Mouse (Mus musculus) kidney, adult 2 months (tissue): ENCODE measurements around the gene Gbp2b. TPM values are rescaled to one million over a fixed set of nuclear protein-coding genes. Genes with fewer than 3 reads are reported as not detected.
"Not testable (repeated sequence)": the region's sequence is repeated elsewhere in the genome, so short reads cannot be mapped to it uniquely, and the experiment has no call there.

Experiments used
- DNase-seq: peaks from one replicate; pipeline ENCODE4 v3.0.0; 2021
- H3K27ac ChIP-seq: fragments of 200-500 bp; 2 replicates; pipeline ENCODE4 v1.5.1; 2012; ENCODE audit warnings: low read depth, low read length, control low read depth, inconsistent platforms; ENCODE audit not compliant: insufficient read depth
- H3K27me3 ChIP-seq: fragments of 200-500 bp; replicated peaks from 2 replicates; pipeline ENCODE4 v1.6.1; 2012; ENCODE audit warnings: mild to moderate bottlenecking, moderate library complexity, low read length, inconsistent platforms; ENCODE audit not compliant: control insufficient read depth, insufficient read depth
- H3K36me3 ChIP-seq: fragments of 200-500 bp; 2 replicates; pipeline ENCODE4 v1.6.1; 2012; ENCODE audit warnings: mild to moderate bottlenecking, moderate library complexity, low read length, inconsistent platforms; ENCODE audit not compliant: control insufficient read depth, insufficient read depth
- H3K4me1 ChIP-seq: fragments of 200-500 bp; 2 replicates; pipeline ENCODE4 v1.6.1; 2011; ENCODE audit warnings: low read length; ENCODE audit not compliant: control insufficient read depth, insufficient read depth
- H3K4me3 ChIP-seq: fragments of 200-500 bp; 2 replicates; pipeline ENCODE4 v1.5.1; 2011; ENCODE audit warnings: mild to moderate bottlenecking, low read depth, low read length, control low read depth; ENCODE audit not compliant: insufficient read depth
- CTCF ChIP-seq: fragments of 200-500 bp; conservative IDR thresholded peaks from 2 replicates; pipeline ENCODE4 v1.5.1; 2011; ENCODE audit warnings: low read depth, mild to moderate bottlenecking, control low read depth, low read length, moderate library complexity, mixed read lengths; ENCODE audit not compliant: insufficient read depth, insufficient read length
- POLR2A ChIP-seq: fragments of 200-500 bp; IDR thresholded peaks from one replicate; pipeline ENCODE4 v1.6.1; 2011; ENCODE audit warnings: low read depth, low read length, control low read depth
- WGBS: fragments of 180-500 bp; shearing (Covaris S2); methylation state at CpG from one replicate; pipeline ENCODE4 v1.1.7; 2018; 5-methylcytosine and 5-hydroxymethylcytosine counted together
- polyA plus RNA-seq: library from polyadenylated mRNA; depleted of rRNA; stranded (reverse); fragments of >200 nt; gene quantifications from 2 replicates; pipeline ENCODE4 v1.2.3, GENCODE M21; 2012; rRNA removed

The Gbp2b gene
- polyA plus RNA-seq, 1 experiment: 0.27 TPM

DNA sequence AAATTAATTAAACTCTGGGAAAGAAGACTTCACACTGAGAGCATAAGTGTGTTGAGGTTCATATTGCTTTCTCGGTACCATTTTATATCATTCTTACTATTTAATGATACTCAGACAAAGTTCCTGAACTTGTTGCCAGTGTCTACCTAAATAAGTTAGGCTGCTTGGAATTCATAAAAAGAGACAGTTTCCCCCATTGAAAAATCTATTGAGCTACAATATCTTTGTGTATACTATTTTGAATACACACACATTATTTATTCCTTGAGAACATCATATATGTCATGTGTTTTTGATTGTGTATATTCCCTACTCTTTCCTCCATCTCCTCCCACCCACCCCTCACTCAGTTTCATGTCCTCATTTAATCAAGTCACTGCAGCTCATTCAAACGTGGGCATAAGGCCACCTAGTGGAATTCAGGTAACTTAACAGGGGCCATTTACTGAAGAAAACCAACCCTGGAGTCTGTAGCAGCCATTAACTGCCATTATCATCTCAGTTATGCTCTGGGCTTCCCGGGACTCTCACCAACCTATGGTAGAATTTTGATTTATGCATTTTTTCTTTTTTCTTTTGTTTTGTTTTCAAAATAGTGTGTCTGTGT, 26.4 kb downstream of the Gbp2b start:
- Histone ChIP-seq H3K27me3 (no peaks in the 10 kb centered on the region), H3K27ac (peak overlapping the region; percentile 76), H3K36me3 (no peaks in the 10 kb centered on the region), H3K4me3 (peak overlapping the region; percentile 60), H3K4me1 (no peaks in the 10 kb centered on the region)
- no peak for TF ChIP-seq POLR2A
- peak; percentile 21; the same call in 1 of the 2 replicates for TF ChIP-seq CTCF
- peak; percentile 33 for DNase-seq
- WGBS: 43% methylated on average over 3 of the region's 3 CpGs

- Histone ChIP-seq H3K27me3 (no peaks in the 10 kb centered on the region), H3K4me3 (no peak overlapping the region), H3K27ac (no peak overlapping the region), H3K4me1 (no peaks in the 10 kb centered on the region), H3K36me3 (no peaks in the 10 kb centered on the region)
- no peak for TF ChIP-seq CTCF
- TF ChIP-seq POLR2A: no peak
- peak; percentile 39 for DNase-seq
- WGBS: 46% methylated on average over 8 of the region's 8 CpGs
Measured at GRCm38 (mm10) chr3:142630385-142630784, 35.7 kb downstream of the Gbp2b start.

DNA sequence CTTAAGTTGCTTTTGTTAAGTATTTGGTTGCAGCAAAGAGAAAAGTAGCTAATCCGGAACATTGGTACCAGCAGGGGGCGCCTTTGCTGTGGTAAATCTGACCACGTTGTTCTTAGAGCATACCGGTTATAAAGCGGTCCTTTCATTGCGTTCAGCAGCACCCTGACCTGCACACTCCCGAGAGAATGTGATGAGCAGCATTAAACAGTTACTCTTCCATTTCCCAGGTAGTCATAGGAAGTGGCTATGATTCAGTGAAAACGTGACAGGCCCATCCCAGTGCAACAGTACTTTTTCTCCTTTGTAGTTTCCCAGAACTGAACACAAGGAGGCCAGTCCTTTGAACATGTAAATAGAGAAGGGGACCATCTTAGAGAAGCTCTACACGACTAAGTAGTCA, 45.6 kb downstream of the Gbp2b start:
- no peaks in the 10 kb centered on the region for H3K36me3 ChIP-seq
- WGBS: 5% methylated on average over 9 of the region's 9 CpGs
- no peak overlapping the region for H3K27ac ChIP-seq
- TF ChIP-seq POLR2A (no peak), CTCF (peak; percentile 73)
- no peaks in the 10 kb centered on the region; the same call in 1 of the 2 replicates for H3K4me1 ChIP-seq
- no peak overlapping the region for H3K4me3 ChIP-seq
- peak; percentile 73 for DNase-seq
- no peaks in the 10 kb centered on the region for H3K27me3 ChIP-seq

DNA sequence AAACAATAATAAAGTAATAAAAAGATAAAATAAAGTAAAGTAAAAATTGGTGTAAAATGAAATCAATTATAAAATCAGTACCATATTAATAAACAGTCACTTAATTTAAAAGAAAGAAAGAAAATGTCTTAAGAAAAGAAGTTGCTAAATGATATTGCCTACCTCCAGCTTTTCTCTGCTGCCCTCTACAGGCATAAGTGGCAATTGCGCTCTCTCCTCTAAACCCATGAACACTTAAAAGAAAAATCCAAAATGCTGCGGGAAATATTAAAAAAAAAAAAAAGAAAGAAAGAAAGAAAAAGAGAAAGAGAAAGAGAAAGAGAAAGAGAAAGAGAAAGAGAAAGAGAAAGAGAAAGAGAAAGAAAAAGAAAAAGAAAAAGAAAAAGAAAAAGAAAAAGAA, 51.3 kb downstream of the Gbp2b start:
- 2% methylated on average over 2 of the region's 2 CpGs for WGBS
- H3K4me1 ChIP-seq, H3K27me3 ChIP-seq, H3K27ac ChIP-seq, H3K4me3 ChIP-seq, H3K36me3 ChIP-seq: not testable (repeated sequence)
- peak; percentile 66 for DNase-seq
- TF ChIP-seq CTCF: peak; percentile 50

DNA sequence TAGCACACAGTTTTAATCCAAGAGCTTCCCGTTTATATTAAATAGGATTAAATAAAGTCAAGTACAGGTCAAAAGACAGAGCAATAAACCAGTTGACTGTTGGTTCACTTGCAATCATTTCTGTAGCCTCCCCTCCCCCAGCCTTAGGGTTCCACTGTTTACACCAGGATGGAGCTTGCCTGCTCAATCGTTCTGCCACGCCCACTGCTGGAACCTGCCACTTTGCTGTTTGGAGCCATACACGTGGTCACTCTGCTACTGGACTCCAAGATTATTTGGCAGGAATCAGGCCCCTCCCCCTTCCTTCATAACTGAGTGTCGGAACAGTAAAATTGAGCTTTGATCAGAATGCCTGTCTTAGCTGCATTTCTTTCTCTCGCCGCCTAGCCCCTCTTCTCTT, 53.2 kb downstream of the Gbp2b start:
- not testable (repeated sequence) for H3K4me3 ChIP-seq, H3K27ac ChIP-seq, H3K4me1 ChIP-seq, H3K36me3 ChIP-seq, H3K27me3 ChIP-seq
- DNase-seq: peak; percentile 60
- 32% methylated on average over 7 of the region's 7 CpGs for WGBS

GRCm38 (mm10) chr3:142650205-142650604, 55.6 kb downstream of the Gbp2b start:
- TF ChIP-seq POLR2A (no peak), CTCF (no peak)
- DNase-seq: no peak
- Histone ChIP-seq H3K4me1 (no peaks in the 10 kb centered on the region), H3K27ac (no peak overlapping the region), H3K36me3 (no peaks in the 10 kb centered on the region), H3K4me3 (no peak overlapping the region), H3K27me3 (no peaks in the 10 kb centered on the region; the same call in 1 of the 2 replicates)
- 45% methylated on average over 2 of the region's 2 CpGs for WGBS

- TF ChIP-seq CTCF (no peak), POLR2A (no peak)
- Histone ChIP-seq H3K4me3 (no peak overlapping the region), H3K36me3 (no peaks in the 10 kb centered on the region), H3K4me1 (no peaks in the 10 kb centered on the region), H3K27me3 (no peaks in the 10 kb centered on the region), H3K27ac (no peak overlapping the region)
- no peak for DNase-seq
- WGBS: 94% methylated on average over 8 of the region's 8 CpGs
Measured at GRCm38 (mm10) chr3:142664723-142665122, 70.1 kb downstream of the Gbp2b start.

Other genes with a start within 250 kb of the Gbp2b start
- gene Pdlim5, start 199.2 kb upstream of the Gbp2b start, polyA plus RNA-seq: 62.6 and 64.5 TPM in 2 replicates
- 1.5 and 2.3 TPM in 2 replicates for gene Gbp5, start 100.9 kb upstream of the Gbp2b start, polyA plus RNA-seq
- gene Gbp7, start 64.5 kb upstream of the Gbp2b start, polyA plus RNA-seq: 2.8 and 3.6 TPM in 2 replicates
- 46.3 and 52.4 TPM in 2 replicates for gene Gbp3, start 34.8 kb upstream of the Gbp2b start, polyA plus RNA-seq
- gene Gbp2, start 25.8 kb downstream of the Gbp2b start, polyA plus RNA-seq: 7.3 and 9.4 TPM in 2 replicates
- gene Kyat3, start 106.2 kb downstream of the Gbp2b start, polyA plus RNA-seq: 61.2 and 68.2 TPM in 2 replicates
- 21.0 and 27.0 TPM in 2 replicates for gene Gtf2b, start 170.2 kb downstream of the Gbp2b start, polyA plus RNA-seq